Mouse (Mus musculus): ENCODE measurements around the gene Uqcc1. TPM values are rescaled to one million over a fixed set of nuclear protein-coding genes. Genes with fewer than 3 reads are reported as not detected.
"Not testable (repeated sequence)": the region's sequence is repeated elsewhere in the genome, so short reads cannot be mapped to it uniquely, and the experiment has no call there.

Uqcc1 gene
- polyA plus RNA-seq, 1 experiment, result 24.0 TPM

DNA sequence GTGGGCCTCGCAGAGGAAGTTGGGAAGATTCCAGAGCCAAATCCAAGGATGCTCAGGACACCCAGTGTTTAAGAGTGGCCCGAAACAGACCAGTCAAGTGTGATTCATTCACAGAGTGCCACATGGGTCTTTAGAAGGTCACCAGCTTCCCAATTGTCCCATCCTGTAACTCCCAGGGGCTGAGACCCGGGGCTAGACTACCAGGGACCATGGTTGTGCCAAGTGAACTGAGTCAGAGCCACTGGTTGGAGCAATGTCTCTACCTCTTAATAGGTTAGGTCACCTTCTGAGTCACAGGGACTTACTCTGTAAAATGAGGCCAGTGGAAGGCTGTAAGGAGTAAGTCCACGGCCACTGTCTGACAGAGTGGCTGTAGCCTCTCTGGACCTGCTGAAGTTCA lies 91.1 kb downstream of the Uqcc1 start:
- no peak for TF ChIP-seq CTCF (IDR thresholded peaks at IDR 0.05; ENCODE audit: insufficient read depth, low read length)
- Histone ChIP-seq H3K4me3 (replicated peaks; ENCODE audit: extremely low read depth, low read depth, low read length) (no peak overlapping the region), H3K4me1 (ENCODE audit: control insufficient read depth, insufficient read depth, low read length) (no peaks in the 10 kb centered on the region)
- WGBS, result 81% methylated on average over 4 of the region's 4 CpGs
- DNase-seq, result no peak

GRCm38 (mm10) chr2:155837961-155838360 lies 92.1 kb downstream of the Uqcc1 start:
- H3K4me1 ChIP-seq (ENCODE audit: control insufficient read depth, insufficient read depth, low read length), result no peaks in the 10 kb centered on the region
- whole genome bisulfite sequencing, result 60% methylated on average over 3 of the region's 3 CpGs

GRCm38 (mm10) chr2:155834732-155835131 lies 95.4 kb downstream of the Uqcc1 start, which contains the start of gene Fam83c:
TSS of gene Fam83c (minus strand) at chr2:155834854.
- no peak for DNase-seq
- Histone ChIP-seq H3K4me1 (ENCODE audit: control insufficient read depth, insufficient read depth, low read length) (no peaks in the 10 kb centered on the region), H3K4me3 (replicated peaks; ENCODE audit: extremely low read depth, low read depth, low read length) (no peak within 1 kb of the TSS)
- no peak for TF ChIP-seq CTCF (IDR thresholded peaks at IDR 0.05; ENCODE audit: insufficient read depth, low read length)
- no peak for TF ChIP-seq POLR2A (IDR thresholded peaks at IDR 0.05; ENCODE audit: borderline replicate concordance, extremely low read depth, low read depth, low read length)
- WGBS, result 56% methylated on average over 9 of the region's 9 CpGs

More at GRCm38 (mm10) chr2:155837961-155838360, 92.1 kb downstream of the Uqcc1 start:
- no peak for TF ChIP-seq CTCF (IDR thresholded peaks at IDR 0.05; ENCODE audit: insufficient read depth, low read length)
- no peak for TF ChIP-seq POLR2A (IDR thresholded peaks at IDR 0.05; ENCODE audit: borderline replicate concordance, extremely low read depth, low read depth, low read length)
- H3K4me3 ChIP-seq (replicated peaks; ENCODE audit: extremely low read depth, low read depth, low read length), result no peak overlapping the region
- DNase-seq, result no peak

DNA sequence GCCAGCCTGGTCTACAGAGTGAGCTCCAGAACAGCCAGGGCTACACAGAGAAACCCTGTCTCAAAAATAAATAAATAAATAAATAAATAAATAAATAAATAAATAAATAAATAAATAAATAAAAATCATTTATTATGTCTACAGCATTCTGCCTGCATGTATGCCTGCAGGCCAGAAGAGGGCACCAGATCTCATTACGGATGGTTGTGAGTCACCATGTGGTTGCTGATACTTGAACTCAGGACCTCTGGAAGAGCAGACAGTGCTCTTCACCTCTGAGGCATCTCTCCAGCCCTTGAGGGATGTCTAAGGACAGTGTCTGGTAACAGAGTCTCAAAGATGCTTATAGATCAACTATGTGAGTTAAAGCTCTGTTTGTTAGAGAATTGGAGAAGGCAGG lies 98.0 kb downstream of the Uqcc1 start:
- TF ChIP-seq CTCF (IDR thresholded peaks at IDR 0.05; ENCODE audit: insufficient read depth, low read length), result peak; percentile 20; the same call in 1 of the 2 replicates
- 61% methylated on average over 1 of the region's 1 CpGs for WGBS
- not testable (repeated sequence) for H3K4me1 ChIP-seq (ENCODE audit: control insufficient read depth, insufficient read depth, low read length)

DNA sequence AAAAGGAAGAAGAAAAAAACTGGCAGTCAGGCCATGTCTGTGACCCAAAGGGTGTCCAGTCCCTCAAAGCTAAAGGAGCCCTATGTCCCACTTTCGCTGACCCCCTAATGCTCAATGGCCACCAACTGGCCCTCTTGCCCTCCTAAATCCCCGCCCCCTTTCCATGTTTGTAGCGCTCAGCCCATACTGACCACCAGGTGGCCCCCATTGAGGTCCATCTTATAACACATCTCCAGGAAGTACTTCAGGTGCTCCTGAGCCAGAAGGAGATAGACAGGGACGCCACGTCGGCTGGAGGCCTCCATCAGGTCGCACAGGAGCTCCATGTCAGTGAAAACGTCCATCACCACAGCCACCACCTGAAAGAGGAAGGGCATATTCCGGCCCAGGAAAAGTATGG lies 98.8 kb downstream of the Uqcc1 start:
- no peak for TF ChIP-seq POLR2A (IDR thresholded peaks at IDR 0.05; ENCODE audit: borderline replicate concordance, extremely low read depth, low read depth, low read length)
- DNase-seq, result no peak
- 44% methylated on average over 9 of the region's 9 CpGs for WGBS
- 0 out of 2 replicates have a peak, but pooled peaks cover 2% of the 10 kb centered on the region for H3K4me1 ChIP-seq (ENCODE audit: control insufficient read depth, insufficient read depth, low read length)
- no peak overlapping the region for H3K4me3 ChIP-seq (replicated peaks; ENCODE audit: extremely low read depth, low read depth, low read length)

More for the DNA sequence above, 98.0 kb downstream of the Uqcc1 start:
- DNase-seq; H3K4me3 ChIP-seq (replicated peaks; ENCODE audit: extremely low read depth, low read depth, low read length): not testable (repeated sequence)

- no peak for DNase-seq
- Histone ChIP-seq H3K4me3 (replicated peaks; ENCODE audit: extremely low read depth, low read depth, low read length) (no peak overlapping the region), H3K4me1 (ENCODE audit: control insufficient read depth, insufficient read depth, low read length) (peaks cover 3% of the 10 kb centered on the region; the same call in 1 of the 2 replicates)
- TF ChIP-seq POLR2A (IDR thresholded peaks at IDR 0.05; ENCODE audit: borderline replicate concordance, extremely low read depth, low read depth, low read length), result no peak
- TF ChIP-seq CTCF (IDR thresholded peaks at IDR 0.05; ENCODE audit: insufficient read depth, low read length), result no peak
- WGBS, result 88% methylated on average over 8 of the region's 8 CpGs
These were observed 99.3 kb downstream of the Uqcc1 start for GRCm38 (mm10) chr2:155830841-155831240.

DNA sequence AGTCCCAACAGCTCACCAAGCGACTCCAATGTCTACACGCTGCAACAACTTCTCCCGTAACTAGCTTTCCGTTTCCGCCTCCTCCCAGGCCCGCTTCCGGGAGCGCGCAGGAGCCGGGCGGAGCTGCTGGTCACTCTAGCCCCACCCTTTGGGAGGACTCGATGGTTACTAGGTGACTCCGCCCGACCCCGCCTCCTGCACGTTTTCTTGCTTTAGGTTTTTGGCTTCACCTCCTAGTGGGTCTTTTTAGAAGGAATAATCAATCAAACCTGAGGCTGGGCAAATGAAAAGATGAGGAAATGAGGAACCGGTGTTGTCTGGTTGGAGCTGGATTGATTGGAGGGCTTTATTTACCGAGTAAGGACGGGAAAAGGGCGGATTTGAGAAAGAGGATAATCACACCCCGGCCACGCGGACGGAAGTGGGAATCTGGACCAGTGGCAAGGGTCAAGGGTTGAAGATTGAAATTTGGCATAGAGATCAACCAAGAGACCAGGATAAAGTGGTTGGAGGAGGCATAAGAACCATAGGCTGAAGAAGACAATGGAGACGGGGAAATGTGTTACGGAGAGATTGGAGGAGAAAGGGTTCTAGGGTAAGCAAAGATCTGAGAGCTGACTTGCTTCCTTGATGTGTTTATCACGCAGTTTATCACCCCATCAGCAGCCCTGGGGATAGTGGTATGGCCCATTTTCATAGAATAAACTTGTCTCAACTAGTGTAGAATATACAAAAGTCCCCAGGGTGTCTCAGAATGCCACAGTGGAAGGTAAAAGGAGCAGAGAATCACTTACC lies 103.3 kb downstream of the Uqcc1 start, which contains the start of gene Eif6:
TSS of gene Eif6 (minus strand) at position 296 of the 795 bp plus-strand sequence.
- no peak for TF ChIP-seq CTCF (IDR thresholded peaks at IDR 0.05; ENCODE audit: insufficient read depth, low read length)
- peak; percentile 80; the same call in 1 of the 2 replicates for TF ChIP-seq POLR2A (IDR thresholded peaks at IDR 0.05; ENCODE audit: borderline replicate concordance, extremely low read depth, low read depth, low read length)
- peak; percentile 80 for DNase-seq

GRCm38 (mm10) chr2:155825904-155826629 lies 104.0 kb downstream of the Uqcc1 start:
- peaks cover 6% of the 10 kb centered on the region; the same call in 1 of the 2 replicates for H3K4me1 ChIP-seq (ENCODE audit: control insufficient read depth, insufficient read depth, low read length)
- TF ChIP-seq CTCF (IDR thresholded peaks at IDR 0.05; ENCODE audit: insufficient read depth, low read length) (no peak), POLR2A (IDR thresholded peaks at IDR 0.05; ENCODE audit: borderline replicate concordance, extremely low read depth, low read depth, low read length) (no peak)
- DNase-seq, result peak; percentile 18
- H3K4me3 ChIP-seq (replicated peaks; ENCODE audit: extremely low read depth, low read depth, low read length), result peak overlapping the region; percentile 87
- 1% methylated on average over 52 of the region's 52 CpGs for WGBS

More for the DNA sequence above, 103.3 kb downstream of the Uqcc1 start, which contains the start of gene Eif6:
- 1% methylated on average over 27 of the region's 27 CpGs for WGBS
- H3K4me1 ChIP-seq (ENCODE audit: control insufficient read depth, insufficient read depth, low read length), result peaks cover 6% of the 10 kb centered on the region; the same call in 1 of the 2 replicates
- H3K4me3 ChIP-seq (replicated peaks; ENCODE audit: extremely low read depth, low read depth, low read length), result peak within 1 kb of the TSS; percentile 87

- Histone ChIP-seq H3K4me3 (replicated peaks; ENCODE audit: extremely low read depth, low read depth, low read length) (no peak overlapping the region), H3K4me1 (ENCODE audit: control insufficient read depth, insufficient read depth, low read length) (peaks cover 9% of the 10 kb centered on the region; the same call in 1 of the 2 replicates)
- 97% methylated on average over 8 of the region's 8 CpGs for WGBS
- no peak for DNase-seq
- no peak for TF ChIP-seq POLR2A (IDR thresholded peaks at IDR 0.05; ENCODE audit: borderline replicate concordance, extremely low read depth, low read depth, low read length)
- no peak for TF ChIP-seq CTCF (IDR thresholded peaks at IDR 0.05; ENCODE audit: insufficient read depth, low read length)
These were observed 106.4 kb downstream of the Uqcc1 start for GRCm38 (mm10) chr2:155823722-155824121.
